Mouse (Mus musculus) liver, postnatal 0 days (tissue): Measurements from ENCODE around the gene Phlda2.

ENCODE experiments used
- CTCF ChIP-seq: sonication (generic); IDR thresholded peaks from 2 replicates; pipeline ENCODE4 v1.5.1; 2016; ENCODE audit warnings: antibody characterized with exemption, low read depth
- EP300 ChIP-seq: IDR thresholded peaks from 2 replicates; pipeline ENCODE4 v1.6.1; 2016; ENCODE audit warnings: antibody characterized with exemption, low read depth, mild to moderate bottlenecking

DNA sequence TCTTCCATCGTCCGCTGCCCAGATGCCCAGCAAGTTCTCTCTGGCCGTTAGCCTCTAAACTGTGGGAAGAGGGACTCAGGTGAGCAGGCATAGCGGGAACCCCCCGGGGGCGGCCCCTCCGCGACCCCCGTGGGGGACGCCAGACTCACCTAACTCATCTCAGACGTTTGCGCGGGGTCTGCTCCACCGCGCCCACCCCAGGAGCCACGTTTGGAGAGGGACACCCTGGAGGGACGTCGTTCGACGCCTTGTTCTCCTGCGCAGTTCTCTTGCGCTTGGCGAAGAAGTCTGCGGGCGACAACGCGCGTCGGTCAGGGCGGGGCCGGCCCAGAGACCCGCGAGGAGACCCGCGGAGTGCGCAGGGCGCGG is 44.0 kb downstream of the Phlda2 start:
- TF ChIP-seq CTCF, result no peak
- no peak for TF ChIP-seq EP300
